Mouse (Mus musculus): ENCODE data around the gene Cdx2. TPM values are rescaled to one million over a fixed set of nuclear protein-coding genes. Genes with fewer than 3 reads are reported as not detected.

Gene Cdx2
- polyA plus RNA-seq, 1 experiment, result 0.70 TPM

DNA sequence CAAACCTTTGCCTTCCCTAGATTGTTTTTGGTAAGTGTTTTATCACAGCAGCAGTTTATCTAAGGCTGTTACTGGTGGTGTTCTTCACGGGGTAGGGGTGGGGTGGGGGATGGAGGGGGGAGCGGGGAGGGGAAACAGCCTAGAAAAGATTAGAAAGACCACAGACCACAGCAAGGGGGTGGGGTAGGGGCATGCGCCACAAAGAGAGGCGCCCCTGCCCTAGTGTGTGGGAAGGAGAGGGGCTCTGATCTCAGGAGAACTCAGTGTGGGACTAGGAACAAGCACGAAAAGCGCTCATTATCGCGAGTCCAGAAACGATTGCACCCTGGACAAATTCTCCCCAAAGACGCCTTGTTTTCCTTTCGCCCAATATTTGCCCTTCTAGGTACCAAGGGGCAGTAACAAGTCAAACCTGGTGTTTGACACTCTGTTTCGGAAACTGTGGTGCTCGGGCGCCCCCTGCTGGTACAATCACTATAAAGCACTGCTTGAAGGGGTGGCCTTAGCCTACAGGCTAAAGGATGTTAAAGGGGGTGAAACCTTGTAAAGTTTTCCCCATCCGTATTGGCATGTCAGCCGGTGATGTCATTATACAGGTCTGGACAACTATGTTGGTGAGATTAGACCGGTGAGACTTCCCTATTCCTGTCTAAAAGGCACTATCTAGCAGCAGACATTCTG lies 16.3 kb upstream of the Cdx2 start:
- no peaks in the 10 kb centered on the region for H3K27me3 ChIP-seq (ENCODE audit: control insufficient read depth, insufficient read depth, low read length, poor library complexity, severe bottlenecking)

DNA sequence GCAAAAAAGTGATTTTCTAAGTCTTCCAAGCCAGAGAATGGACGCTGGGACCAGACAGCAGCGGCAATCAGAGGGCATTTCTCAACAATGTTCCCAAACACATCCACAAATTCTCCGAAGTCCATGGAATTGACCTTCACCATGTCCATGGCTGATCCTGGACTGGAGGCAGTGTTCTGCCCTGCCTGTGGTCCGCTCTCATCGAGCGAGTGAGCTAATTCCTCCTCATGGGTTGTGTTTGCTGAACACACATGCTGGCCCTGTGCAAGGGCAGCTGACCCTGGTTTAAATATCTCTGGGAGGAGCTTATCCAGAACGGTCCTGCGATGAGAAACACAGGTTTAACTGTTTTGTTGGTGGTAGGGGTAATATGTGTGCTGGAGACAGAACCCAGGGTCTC lies 15.1 kb upstream of the Cdx2 start, which contains the start of gene Urad:
Urad (minus strand) TSS at position 258 of the 400 bp plus-strand sequence.
- Histone ChIP-seq H3K27me3 (ENCODE audit: control insufficient read depth, insufficient read depth, low read length, poor library complexity, severe bottlenecking) (no peaks in the 10 kb centered on the region), H3K4me3 (ENCODE audit: low read depth, low read length) (no peak within 1 kb of the TSS), H3K36me3 (ENCODE audit: control insufficient read depth, insufficient read depth, low read length, poor library complexity, severe bottlenecking) (no peaks in the 10 kb centered on the region), H3K9ac (ENCODE audit: low read depth, poor library complexity, severe bottlenecking) (no peak within 1 kb of the TSS), H3K4me1 (ENCODE audit: control insufficient read depth, insufficient read depth, low read length) (no peaks in the 10 kb centered on the region), H3K9me3 (replicated peaks; ENCODE audit: control insufficient read depth, insufficient read depth, low read length, poor library complexity, severe bottlenecking) (no peaks in the 10 kb centered on the region), H3K27ac (ENCODE audit: insufficient read depth, low read length) (no peak within 1 kb of the TSS)
- TF ChIP-seq CTCF (IDR thresholded peaks at IDR 0.05; ENCODE audit: low read depth, low read length) (no peak), POLR2A (IDR thresholded peaks at IDR 0.05; ENCODE audit: insufficient read depth, low read length) (no peak), EP300 (IDR thresholded peaks at IDR 0.05; ENCODE audit: insufficient read depth, low read depth, low read length) (no peak)

More for the DNA sequence above, 16.3 kb upstream of the Cdx2 start:
- H3K36me3 ChIP-seq (ENCODE audit: control insufficient read depth, insufficient read depth, low read length, poor library complexity, severe bottlenecking), result no peaks in the 10 kb centered on the region
- H3K9me3 ChIP-seq (replicated peaks; ENCODE audit: control insufficient read depth, insufficient read depth, low read length, poor library complexity, severe bottlenecking), result no peaks in the 10 kb centered on the region
- H3K9ac ChIP-seq (ENCODE audit: low read depth, poor library complexity, severe bottlenecking), result no peak overlapping the region
- H3K4me3 ChIP-seq (ENCODE audit: low read depth, low read length), result no peak overlapping the region
- TF ChIP-seq CTCF (IDR thresholded peaks at IDR 0.05; ENCODE audit: low read depth, low read length) (peak; percentile 84), POLR2A (IDR thresholded peaks at IDR 0.05; ENCODE audit: insufficient read depth, low read length) (no peak), EP300 (IDR thresholded peaks at IDR 0.05; ENCODE audit: insufficient read depth, low read depth, low read length) (no peak)
- no peak overlapping the region for H3K27ac ChIP-seq (ENCODE audit: insufficient read depth, low read length)
- no peaks in the 10 kb centered on the region for H3K4me1 ChIP-seq (ENCODE audit: control insufficient read depth, insufficient read depth, low read length)

DNA sequence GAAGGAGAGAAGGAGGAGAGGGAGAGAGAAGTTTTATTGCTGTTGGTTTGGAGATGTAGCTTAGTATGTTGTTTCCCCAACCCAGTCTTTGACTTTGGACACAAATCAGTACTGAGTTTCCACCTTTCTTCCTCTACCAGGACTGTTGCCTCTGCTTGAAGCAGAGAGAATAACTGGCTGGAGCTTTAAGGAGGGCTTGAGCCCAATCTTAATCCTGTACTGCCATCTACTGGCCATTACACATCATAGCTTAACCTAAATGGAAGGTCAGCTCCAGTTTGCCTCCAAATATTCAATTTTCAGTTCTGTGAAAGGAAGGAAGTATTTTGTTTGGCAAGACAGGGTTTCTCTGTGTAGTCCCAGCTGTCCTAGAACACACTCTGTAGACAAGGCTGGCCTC lies 12.6 kb upstream of the Cdx2 start:
- Histone ChIP-seq H3K27ac (ENCODE audit: insufficient read depth, low read length) (no peak overlapping the region), H3K9ac (ENCODE audit: low read depth, poor library complexity, severe bottlenecking) (no peak overlapping the region), H3K36me3 (ENCODE audit: control insufficient read depth, insufficient read depth, low read length, poor library complexity, severe bottlenecking) (no peaks in the 10 kb centered on the region), H3K4me3 (ENCODE audit: low read depth, low read length) (no peak overlapping the region), H3K27me3 (ENCODE audit: control insufficient read depth, insufficient read depth, low read length, poor library complexity, severe bottlenecking) (peaks cover 12% of the 10 kb centered on the region), H3K4me1 (ENCODE audit: control insufficient read depth, insufficient read depth, low read length) (no peaks in the 10 kb centered on the region), H3K9me3 (replicated peaks; ENCODE audit: control insufficient read depth, insufficient read depth, low read length, poor library complexity, severe bottlenecking) (no peaks in the 10 kb centered on the region)
- TF ChIP-seq POLR2A (IDR thresholded peaks at IDR 0.05; ENCODE audit: insufficient read depth, low read length) (no peak), EP300 (IDR thresholded peaks at IDR 0.05; ENCODE audit: insufficient read depth, low read depth, low read length) (no peak), CTCF (IDR thresholded peaks at IDR 0.05; ENCODE audit: low read depth, low read length) (peak; percentile 3)

DNA sequence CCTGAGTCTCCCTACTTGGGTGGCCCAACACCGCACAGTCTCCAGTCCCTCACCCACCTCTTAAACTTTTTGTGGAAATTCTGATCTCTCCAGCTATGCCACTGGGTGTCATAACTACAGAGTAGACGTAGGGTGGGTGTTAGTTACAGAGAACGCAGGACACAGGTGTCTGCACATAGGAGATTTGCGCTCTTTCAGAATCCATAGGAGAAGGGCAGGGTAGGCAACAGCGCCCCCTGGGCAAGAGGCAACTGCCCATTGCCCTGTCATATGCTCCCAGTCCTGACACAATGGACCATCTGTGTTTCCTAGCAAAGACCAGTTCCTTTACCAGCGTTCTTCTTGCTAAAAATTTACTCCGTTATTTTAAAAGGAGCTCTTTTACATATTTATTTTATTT lies 10.9 kb upstream of the Cdx2 start:
- TF ChIP-seq POLR2A (IDR thresholded peaks at IDR 0.05; ENCODE audit: insufficient read depth, low read length) (no peak), CTCF (IDR thresholded peaks at IDR 0.05; ENCODE audit: low read depth, low read length) (peak; percentile 63), EP300 (IDR thresholded peaks at IDR 0.05; ENCODE audit: insufficient read depth, low read depth, low read length) (no peak)
- Histone ChIP-seq H3K9me3 (replicated peaks; ENCODE audit: control insufficient read depth, insufficient read depth, low read length, poor library complexity, severe bottlenecking) (no peaks in the 10 kb centered on the region), H3K4me3 (ENCODE audit: low read depth, low read length) (no peak overlapping the region), H3K27ac (ENCODE audit: insufficient read depth, low read length) (no peak overlapping the region), H3K27me3 (ENCODE audit: control insufficient read depth, insufficient read depth, low read length, poor library complexity, severe bottlenecking) (peaks cover 23% of the 10 kb centered on the region), H3K4me1 (ENCODE audit: control insufficient read depth, insufficient read depth, low read length) (no peaks in the 10 kb centered on the region), H3K36me3 (ENCODE audit: control insufficient read depth, insufficient read depth, low read length, poor library complexity, severe bottlenecking) (no peaks in the 10 kb centered on the region), H3K9ac (ENCODE audit: low read depth, poor library complexity, severe bottlenecking) (no peak overlapping the region)

DNA sequence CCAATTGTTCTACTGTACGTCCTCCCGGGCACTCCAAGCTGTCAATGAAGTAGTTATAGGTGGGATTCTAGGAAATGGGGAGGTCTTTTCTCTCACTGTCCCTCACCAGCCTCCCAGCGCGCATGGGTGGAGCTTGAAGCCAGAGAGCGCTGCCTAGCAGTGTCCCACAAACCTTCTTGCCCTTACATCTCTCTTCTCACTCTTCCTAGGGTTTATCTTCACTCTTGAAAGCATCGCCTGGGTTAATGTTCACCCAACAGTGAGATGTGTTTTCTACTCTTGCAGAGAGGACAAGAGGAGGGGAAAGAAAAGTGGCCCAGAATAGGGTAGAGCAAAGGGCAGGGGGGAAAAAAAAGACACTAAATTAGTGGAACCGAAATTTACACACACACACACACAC lies 10.3 kb upstream of the Cdx2 start:
- no peak overlapping the region for H3K27ac ChIP-seq (ENCODE audit: insufficient read depth, low read length)
- H3K9me3 ChIP-seq (replicated peaks; ENCODE audit: control insufficient read depth, insufficient read depth, low read length, poor library complexity, severe bottlenecking), result no peaks in the 10 kb centered on the region
- no peaks in the 10 kb centered on the region for H3K4me1 ChIP-seq (ENCODE audit: control insufficient read depth, insufficient read depth, low read length)
- no peaks in the 10 kb centered on the region for H3K36me3 ChIP-seq (ENCODE audit: control insufficient read depth, insufficient read depth, low read length, poor library complexity, severe bottlenecking)
- H3K9ac ChIP-seq (ENCODE audit: low read depth, poor library complexity, severe bottlenecking), result no peak overlapping the region
- TF ChIP-seq CTCF (IDR thresholded peaks at IDR 0.05; ENCODE audit: low read depth, low read length) (no peak), EP300 (IDR thresholded peaks at IDR 0.05; ENCODE audit: insufficient read depth, low read depth, low read length) (no peak), POLR2A (IDR thresholded peaks at IDR 0.05; ENCODE audit: insufficient read depth, low read length) (no peak)
- H3K4me3 ChIP-seq (ENCODE audit: low read depth, low read length), result no peak overlapping the region
- peaks cover 23% of the 10 kb centered on the region for H3K27me3 ChIP-seq (ENCODE audit: control insufficient read depth, insufficient read depth, low read length, poor library complexity, severe bottlenecking)

DNA sequence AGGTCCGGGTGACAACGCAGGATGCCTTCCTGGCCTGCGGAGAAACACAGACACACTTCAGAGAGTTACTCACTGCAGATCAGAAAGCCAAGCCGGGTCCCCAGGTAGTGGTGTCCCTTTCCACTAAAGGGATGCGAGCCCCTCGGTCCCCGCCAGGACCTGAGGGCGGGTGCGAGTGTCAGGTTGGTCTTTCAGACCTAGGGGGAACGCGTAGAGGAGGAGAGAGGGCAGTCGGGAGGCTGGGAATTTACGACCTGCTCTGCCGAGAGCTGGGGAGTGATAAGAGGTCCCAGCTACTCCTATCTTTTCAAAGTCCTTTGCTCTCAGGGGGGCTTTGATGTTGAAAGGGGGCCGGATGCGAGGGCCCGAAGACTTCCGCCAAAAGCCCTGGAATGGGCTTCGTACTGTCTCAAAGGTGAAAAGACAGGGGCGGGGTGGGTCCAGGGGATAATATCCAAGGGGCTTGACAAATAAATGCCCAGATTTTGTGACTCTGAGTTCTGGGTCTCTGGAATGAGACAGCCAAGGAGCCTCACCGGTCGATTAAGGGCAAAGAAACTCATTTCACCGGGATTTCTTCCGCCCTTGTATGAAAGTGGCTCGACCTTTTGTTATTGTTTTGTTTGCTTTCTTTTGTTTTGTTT lies 8.5 kb upstream of the Cdx2 start:
- TF ChIP-seq POLR2A (IDR thresholded peaks at IDR 0.05; ENCODE audit: insufficient read depth, low read length) (no peak), CTCF (IDR thresholded peaks at IDR 0.05; ENCODE audit: low read depth, low read length) (no peak), EP300 (IDR thresholded peaks at IDR 0.05; ENCODE audit: insufficient read depth, low read depth, low read length) (no peak)
- H3K4me3 ChIP-seq (ENCODE audit: low read depth, low read length), result peak overlapping the region; percentile 34

More for the DNA sequence above, 8.5 kb upstream of the Cdx2 start:
- no peaks in the 10 kb centered on the region for H3K9me3 ChIP-seq (replicated peaks; ENCODE audit: control insufficient read depth, insufficient read depth, low read length, poor library complexity, severe bottlenecking)
- H3K36me3 ChIP-seq (ENCODE audit: control insufficient read depth, insufficient read depth, low read length, poor library complexity, severe bottlenecking), result no peaks in the 10 kb centered on the region
- no peak overlapping the region for H3K27ac ChIP-seq (ENCODE audit: insufficient read depth, low read length)
- no peak overlapping the region for H3K9ac ChIP-seq (ENCODE audit: low read depth, poor library complexity, severe bottlenecking)
- no peaks in the 10 kb centered on the region for H3K4me1 ChIP-seq (ENCODE audit: control insufficient read depth, insufficient read depth, low read length)
- peaks cover 24% of the 10 kb centered on the region for H3K27me3 ChIP-seq (ENCODE audit: control insufficient read depth, insufficient read depth, low read length, poor library complexity, severe bottlenecking)
